Mouse (Mus musculus) midbrain, postnatal 0 days (tissue): ENCODE measurements around the gene Zfp865. TPM values are rescaled to one million over a fixed set of nuclear protein-coding genes. Genes with fewer than 3 reads are reported as not detected.

Experiments
- ATAC-seq: fragments of 200-750 bp; cut with Nextera tagmentation; 2 replicates; pipeline ENCODE4 v1.8.0; 2017; ENCODE audit warnings: moderate number of reproducible peaks, mild to moderate bottlenecking, moderate TSS enrichment, moderate library complexity; ENCODE audit not compliant: low FRiP score
- DNase-seq: peaks from one replicate; pipeline ENCODE4 v3.0.0-alpha.2; 2015; ENCODE audit warnings: low spot score
- H3K27ac ChIP-seq: fragments of 300-500 bp; sonication (generic); 2 replicates; pipeline ENCODE4 v1.5.1; 2014; ENCODE audit warnings: low read depth, mild to moderate bottlenecking, low read length, mixed read lengths
- H3K27me3 ChIP-seq: fragments of 300-500 bp; sonication (generic); 2 replicates; pipeline ENCODE4 v1.6.1; 2014; ENCODE audit warnings: low read length, control low read depth, mixed read lengths; ENCODE audit not compliant: insufficient read depth
- H3K36me3 ChIP-seq: fragments of 300-500 bp; sonication (generic); 2 replicates; pipeline ENCODE4 v1.6.1; 2014; ENCODE audit warnings: low read length, control low read depth, mixed read lengths; ENCODE audit not compliant: insufficient read depth
- H3K4me1 ChIP-seq: fragments of 300-500 bp; sonication (generic); 2 replicates; pipeline ENCODE4 v1.6.1; 2014; ENCODE audit warnings: mild to moderate bottlenecking, control low read depth, antibody characterized with exemption, low read length, mixed read lengths; ENCODE audit not compliant: insufficient read depth
- H3K4me2 ChIP-seq: fragments of 300-500 bp; sonication (generic); 2 replicates; pipeline ENCODE4 v1.6.1; 2014; ENCODE audit warnings: low read depth, mild to moderate bottlenecking, low read length, mixed read lengths; ENCODE audit not compliant: poor library complexity, severe bottlenecking
- H3K4me3 ChIP-seq: fragments of 300-500 bp; sonication (generic); 2 replicates; pipeline ENCODE4 v1.5.1; 2014; ENCODE audit warnings: low read depth, mild to moderate bottlenecking, low read length, moderate library complexity
- H3K9ac ChIP-seq: fragments of 300-500 bp; sonication (generic); replicated peaks from 2 replicates; pipeline ENCODE4 v1.6.1; 2014; ENCODE audit warnings: mild to moderate bottlenecking, low read length, moderate library complexity, mixed read lengths; ENCODE audit not compliant: poor library complexity, severe bottlenecking
- H3K9me3 ChIP-seq: fragments of 300-500 bp; sonication (generic); 2 replicates; pipeline ENCODE4 v1.6.1; 2016; ENCODE audit warnings: low read length, control low read depth
- CTCF ChIP-seq: IDR thresholded peaks from 2 replicates; pipeline ENCODE4 v1.5.1; 2016; ENCODE audit warnings: antibody characterized with exemption, mild to moderate bottlenecking
- WGBS: fragments of 180-500 bp; shearing (Covaris S2); extraction: QIAGEN DNeasy Blood & Tissue Kit; methylation state at CpG from one replicate; pipeline ENCODE4 v1.1.7; 2014; 5-methylcytosine and 5-hydroxymethylcytosine counted together
- polyA plus RNA-seq: library from polyadenylated mRNA; unstranded; fragments of >200 nt; fragmentation: Nextera tagmentation; extraction: Ambion mirVana; gene quantifications from 2 replicates; pipeline ENCODE4 v1.2.1, GENCODE M21; 2015
- total RNA-seq: library from RNA; depleted of rRNA; stranded (reverse); fragments of >200 nt; gene quantifications from 2 replicates; pipeline ENCODE4 v1.2.3, GENCODE M21; 2014; rRNA removed

Zfp865 gene
- total RNA-seq (35.0 and 48.4 TPM in 2 replicates), polyA plus RNA-seq (5.5 and 6.8 TPM in 2 replicates)

GRCm38 (mm10) chr7:5020000-5020681 lies at the start of gene Zfp865, which contains the start of gene Ccdc106:
Gene Zfp865, plus strand, starts transcription at chr7:5020376.
Gene Ccdc106, plus strand, starts transcription at chr7:5020553.
- H3K4me1 ChIP-seq = peaks cover 7% of the 10 kb centered on the region; the same call in 1 of the 2 replicates
- peak; percentile 89 for ATAC-seq
- H3K9ac ChIP-seq = peak within 1 kb of the TSS; percentile 93
- TF ChIP-seq CTCF = no peak; the same call in 1 of the 2 replicates
- no peaks in the 10 kb centered on the region for H3K27me3 ChIP-seq
- peak within 1 kb of the TSS; percentile 94 for H3K27ac ChIP-seq
- under 1% methylated on average over 46 of the region's 49 CpGs for WGBS
- peak; percentile 100 for DNase-seq
- peak within 1 kb of the TSS; percentile 79 for H3K4me3 ChIP-seq
- peak within 1 kb of the TSS; percentile 91 for H3K4me2 ChIP-seq
- no peaks in the 10 kb centered on the region for H3K9me3 ChIP-seq
- H3K36me3 ChIP-seq = peaks cover 17% of the 10 kb centered on the region; the same call in 1 of the 2 replicates

- Histone ChIP-seq H3K27me3 (no peaks in the 10 kb centered on the region), H3K4me2 (no peak within 1 kb of the TSS), H3K4me3 (no peak within 1 kb of the TSS), H3K36me3 (no peaks in the 10 kb centered on the region), H3K27ac (no peak within 1 kb of the TSS), H3K4me1 (no peaks in the 10 kb centered on the region), H3K9me3 (no peaks in the 10 kb centered on the region), H3K9ac (0 out of 2 replicates have a peak within 1 kb of the TSS, but pooled peaks have one; percentile 2)
- no peak for DNase-seq
- no peak for ATAC-seq
- TF ChIP-seq CTCF = no peak
- 39% methylated on average over 6 of the region's 6 CpGs for WGBS
Observed at GRCm38 (mm10) chr7:4971068-4971467, 49.1 kb upstream of the Zfp865 start, which contains the start of gene Sbk3. Gene Sbk3, minus strand, starts transcription at chr7:4971168.

- Histone ChIP-seq H3K4me3 (no peak overlapping the region), H3K9me3 (no peaks in the 10 kb centered on the region), H3K36me3 (no peaks in the 10 kb centered on the region), H3K9ac (no peak overlapping the region), H3K4me2 (no peak overlapping the region), H3K27ac (no peak overlapping the region), H3K27me3 (no peaks in the 10 kb centered on the region), H3K4me1 (no peaks in the 10 kb centered on the region)
- no peak for DNase-seq
- no peak for ATAC-seq
- TF ChIP-seq CTCF = no peak
- 23% methylated on average over 7 of the region's 7 CpGs for WGBS
Observed at GRCm38 (mm10) chr7:4971710-4972109, 48.5 kb upstream of the Zfp865 start.

- H3K4me3 ChIP-seq = no peak overlapping the region
- no peak overlapping the region for H3K27ac ChIP-seq
- WGBS = 79% methylated on average over 18 of the region's 18 CpGs
- no peaks in the 10 kb centered on the region for H3K27me3 ChIP-seq
- no peaks in the 10 kb centered on the region for H3K4me1 ChIP-seq
- no peaks in the 10 kb centered on the region for H3K36me3 ChIP-seq
- no peak overlapping the region for H3K4me2 ChIP-seq
- ATAC-seq (no peak), DNase-seq (no peak)
- no peaks in the 10 kb centered on the region for H3K9me3 ChIP-seq
- H3K9ac ChIP-seq = no peak overlapping the region
- TF ChIP-seq CTCF = no peak
Observed at GRCm38 (mm10) chr7:4972321-4973047, 47.7 kb upstream of the Zfp865 start.

GRCm38 (mm10) chr7:4975455-4975854 lies 44.7 kb upstream of the Zfp865 start:
- Histone ChIP-seq H3K27me3 (no peaks in the 10 kb centered on the region), H3K27ac (no peak overlapping the region), H3K4me3 (no peak overlapping the region), H3K4me1 (no peaks in the 10 kb centered on the region), H3K4me2 (no peak overlapping the region), H3K9me3 (no peaks in the 10 kb centered on the region), H3K36me3 (no peaks in the 10 kb centered on the region), H3K9ac (no peak overlapping the region)
- DNase-seq = no peak
- ATAC-seq = no peak
- no peak for TF ChIP-seq CTCF
- 67% methylated on average over 4 of the region's 4 CpGs for WGBS

- ATAC-seq = no peak
- H3K27me3 ChIP-seq = no peaks in the 10 kb centered on the region
- no peak overlapping the region for H3K4me3 ChIP-seq
- no peak overlapping the region for H3K9ac ChIP-seq
- H3K36me3 ChIP-seq = no peaks in the 10 kb centered on the region
- H3K27ac ChIP-seq = no peak overlapping the region
- no peaks in the 10 kb centered on the region for H3K4me1 ChIP-seq
- DNase-seq = no peak
- H3K4me2 ChIP-seq = no peak overlapping the region
- 0 out of 2 replicates have a peak, but pooled peaks have one; percentile 15 for TF ChIP-seq CTCF
- no peaks in the 10 kb centered on the region for H3K9me3 ChIP-seq
- WGBS = 90% methylated on average over 7 of the region's 7 CpGs
Observed at GRCm38 (mm10) chr7:4976832-4977231, 43.3 kb upstream of the Zfp865 start.
